Mouse (Mus musculus) cerebellum, adult 2 months (tissue): ENCODE measurements at regions not wholly inside any gene's neighbourhood (a gene's known extent, or its start where the extent isn't known, plus 50 kb on each side); places are given as distances from the start of the nearest gene placed in this dataset.

ENCODE experiments used
- DNase-seq, 2 experiments: peaks; one replicate each; pipeline ENCODE4 v3.0.0; 2021
- H3K27ac ChIP-seq: fragments of 200-500 bp; 2 replicates; pipeline ENCODE4 v1.5.1; 2012; ENCODE audit warnings: low read length, control low read depth, inconsistent platforms; ENCODE audit not compliant: insufficient read depth
- H3K27me3 ChIP-seq: fragments of 200-500 bp; 2 replicates; pipeline ENCODE4 v1.6.1; 2012; ENCODE audit warnings: inconsistent platforms, mild to moderate bottlenecking, low read length, moderate library complexity; ENCODE audit not compliant: control insufficient read depth, insufficient read depth
- H3K4me1 ChIP-seq: fragments of 200-500 bp; 2 replicates; pipeline ENCODE4 v1.6.1; 2011; ENCODE audit warnings: low read length; ENCODE audit not compliant: control insufficient read depth, insufficient read depth
- H3K4me3 ChIP-seq: fragments of 200-500 bp; replicated peaks from 2 replicates; pipeline ENCODE3; 2011; ENCODE audit warnings: mild to moderate bottlenecking, low read depth, low read length, control low read depth; ENCODE audit not compliant: insufficient read depth
- CTCF ChIP-seq: fragments of 200-500 bp; IDR thresholded peaks from 2 replicates; pipeline ENCODE4 v1.5.1; 2011; ENCODE audit warnings: low read depth, mild to moderate bottlenecking, control low read depth, low read length, moderate library complexity, borderline replicate concordance; ENCODE audit not compliant: insufficient read depth
- POLR2A ChIP-seq: fragments of 200-500 bp; IDR thresholded peaks from 2 replicates; pipeline ENCODE4 v1.6.1; 2011; ENCODE audit warnings: low read length, control low read depth, borderline replicate concordance; ENCODE audit not compliant: insufficient read depth
- whole genome bisulfite sequencing: fragments of 180-500 bp; shearing (Covaris S2); methylation state at CpG from one replicate; pipeline ENCODE4 v1.1.7; 2018; 5-methylcytosine and 5-hydroxymethylcytosine counted together

GRCm38 (mm10) chr8:28195943-28196342 is 748.5 kb downstream of the Poteg start:
- Histone ChIP-seq H3K27me3 (no peaks in the 10 kb centered on the region), H3K4me1 (no peaks in the 10 kb centered on the region), H3K4me3 (no peak overlapping the region), H3K27ac (no peak overlapping the region)
- no peak for TF ChIP-seq POLR2A
- TF ChIP-seq CTCF = no peak
- WGBS = 17% methylated on average over 1 of the region's 1 CpGs
- DNase-seq = no peak

- H3K4me1 ChIP-seq = no peaks in the 10 kb centered on the region
- WGBS = 14% methylated on average over 5 of the region's 5 CpGs
- no peak for DNase-seq
- H3K27ac ChIP-seq = no peak overlapping the region
- TF ChIP-seq POLR2A (no peak), CTCF (no peak)
- H3K27me3 ChIP-seq = no peaks in the 10 kb centered on the region
- no peak overlapping the region for H3K4me3 ChIP-seq
These were observed 788.1 kb downstream of the Poteg start for GRCm38 (mm10) chr8:28235562-28235961.

- H3K27ac ChIP-seq = no peak overlapping the region
- H3K27me3 ChIP-seq = no peaks in the 10 kb centered on the region
- H3K4me3 ChIP-seq = no peak overlapping the region
- no peak for TF ChIP-seq CTCF
- TF ChIP-seq POLR2A = no peak
- no peaks in the 10 kb centered on the region for H3K4me1 ChIP-seq
- WGBS = 28% methylated on average over 7 of the region's 7 CpGs
- DNase-seq = no peak
These were observed 791.9 kb downstream of the Poteg start for GRCm38 (mm10) chr8:28239411-28239810.

GRCm38 (mm10) chr8:28252399-28253240 is 805.1 kb downstream of the Poteg start:
- Histone ChIP-seq H3K4me3 (no peak overlapping the region), H3K4me1 (no peaks in the 10 kb centered on the region), H3K27me3 (no peaks in the 10 kb centered on the region), H3K27ac (no peak overlapping the region)
- DNase-seq = no peak
- WGBS = 27% methylated on average over 9 of the region's 9 CpGs
- TF ChIP-seq POLR2A (no peak), CTCF (no peak)

- no peak overlapping the region for H3K27ac ChIP-seq
- WGBS = 79% methylated on average over 5 of the region's 5 CpGs
- no peak for DNase-seq
- no peaks in the 10 kb centered on the region for H3K27me3 ChIP-seq
- no peaks in the 10 kb centered on the region for H3K4me1 ChIP-seq
- no peak overlapping the region for H3K4me3 ChIP-seq
- no peak for TF ChIP-seq CTCF
- no peak for TF ChIP-seq POLR2A
These were observed 819.8 kb downstream of the Poteg start for GRCm38 (mm10) chr8:28267277-28267676.

GRCm38 (mm10) chr8:28284257-28284656 is 836.8 kb downstream of the Poteg start:
- Histone ChIP-seq H3K4me3 (no peak overlapping the region), H3K27ac (no peak overlapping the region)
- no peak for TF ChIP-seq CTCF

GRCm38 (mm10) chr8:28298896-28299793 is 851.7 kb downstream of the Poteg start:
- Histone ChIP-seq H3K4me3 (no peak overlapping the region), H3K4me1 (no peaks in the 10 kb centered on the region), H3K27ac (no peak overlapping the region), H3K27me3 (no peaks in the 10 kb centered on the region)
- WGBS = 13% methylated on average over 5 of the region's 5 CpGs
- TF ChIP-seq POLR2A = no peak
- TF ChIP-seq CTCF = no peak
- DNase-seq = peak; percentile 8 to 10

More at GRCm38 (mm10) chr8:28284257-28284656, 836.8 kb downstream of the Poteg start:
- 81% methylated on average over 2 of the region's 2 CpGs for WGBS
- Histone ChIP-seq H3K4me1 (no peaks in the 10 kb centered on the region), H3K27me3 (no peaks in the 10 kb centered on the region)
- DNase-seq = no peak
